Mouse (Mus musculus) spleen, postnatal 36 days (tissue): ENCODE measurements at regions not wholly inside any gene's neighbourhood (a gene's known extent, or its start where the extent isn't known, plus 50 kb on each side); places are given as distances from the start of the nearest gene placed in this dataset.
"Not testable (repeated sequence)": the region's sequence is repeated elsewhere in the genome, so short reads cannot be mapped to it uniquely, and the experiment has no call there.

ENCODE experiments used
- DNase-seq, 2 experiments: peaks; one replicate each; pipeline ENCODE4 v3.0.0; 2022; ENCODE audit warnings: low spot score in 2 of 2, mixed read lengths in 1 of 2

DNA sequence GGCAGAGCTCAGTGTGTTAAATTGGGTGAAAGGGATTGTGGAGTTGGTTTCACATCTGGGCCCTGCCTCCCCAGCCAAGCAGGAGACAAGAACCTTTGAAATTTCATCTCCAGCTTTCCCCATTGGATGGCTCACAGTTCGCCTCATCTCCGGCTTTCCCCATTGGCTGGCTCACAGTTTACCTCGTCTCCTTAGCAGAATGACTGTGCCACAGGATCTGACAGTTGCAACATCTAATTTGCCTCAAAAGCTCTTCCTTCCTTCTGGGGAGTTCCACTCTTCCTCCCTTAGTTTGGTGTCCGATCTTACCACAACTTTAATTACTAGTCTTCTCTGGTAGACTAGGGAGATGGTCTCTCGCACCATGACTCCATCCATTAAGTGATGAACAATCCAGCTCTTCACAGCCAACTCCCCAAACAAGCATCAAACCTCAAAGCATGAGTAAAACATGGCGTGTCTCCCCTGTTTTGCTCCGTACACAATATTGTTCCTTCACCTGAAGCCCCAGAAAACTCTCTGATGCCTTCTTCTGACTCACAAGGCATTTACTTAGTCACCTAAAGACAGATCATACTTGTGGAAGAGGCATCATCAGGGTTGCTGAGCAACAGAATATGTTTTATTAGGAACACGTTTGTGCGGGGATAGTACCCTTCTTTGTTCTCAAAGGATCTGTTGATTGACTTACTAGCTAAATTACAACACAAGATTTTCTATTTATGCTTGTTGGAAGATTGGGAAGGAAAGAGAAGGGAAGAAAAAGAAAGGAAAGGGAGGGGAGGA, 199.1 kb upstream of the Serp2 start:
- DNase-seq, result no peak

DNA sequence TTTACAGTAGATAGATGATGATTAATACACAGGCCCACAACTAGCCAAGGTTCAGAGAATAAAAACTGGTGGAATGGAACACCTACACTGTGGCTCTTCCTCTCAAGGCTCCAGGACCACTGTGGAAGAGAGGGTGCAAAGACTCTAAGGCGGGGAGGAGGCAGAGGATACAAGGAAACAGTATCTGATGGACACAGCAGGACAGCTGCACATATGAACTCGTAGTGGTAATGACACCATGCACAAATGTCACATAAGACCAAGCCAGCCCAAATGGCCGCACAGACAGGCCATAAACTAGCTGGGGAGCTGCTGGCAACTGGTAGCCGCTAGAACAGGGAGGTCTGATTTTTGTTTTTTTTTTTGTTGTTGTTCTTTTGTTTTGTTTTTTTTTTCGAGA, 197.0 kb upstream of the Serp2 start:
- no peak for DNase-seq

DNA sequence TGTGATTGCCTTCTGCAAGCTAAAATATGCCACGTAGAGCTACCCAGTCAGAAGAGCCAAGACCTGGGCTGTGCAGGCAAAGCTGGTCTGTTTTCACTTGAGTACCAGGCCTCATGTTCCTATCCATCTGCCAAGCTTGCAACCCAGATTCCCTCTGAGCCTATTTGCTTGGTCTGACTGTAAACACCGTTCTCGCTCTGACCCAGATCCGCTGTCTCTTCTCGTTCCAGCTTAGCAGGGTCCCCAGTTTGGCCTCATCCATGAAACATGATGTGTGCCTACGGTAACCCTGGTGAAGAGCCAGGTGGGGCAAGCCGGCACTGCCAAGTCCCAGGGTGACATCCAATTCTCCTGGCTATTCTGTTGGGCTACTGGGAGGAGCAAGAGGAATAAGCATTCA, 192.5 kb upstream of the Serp2 start:
- DNase-seq, result no peak

DNA sequence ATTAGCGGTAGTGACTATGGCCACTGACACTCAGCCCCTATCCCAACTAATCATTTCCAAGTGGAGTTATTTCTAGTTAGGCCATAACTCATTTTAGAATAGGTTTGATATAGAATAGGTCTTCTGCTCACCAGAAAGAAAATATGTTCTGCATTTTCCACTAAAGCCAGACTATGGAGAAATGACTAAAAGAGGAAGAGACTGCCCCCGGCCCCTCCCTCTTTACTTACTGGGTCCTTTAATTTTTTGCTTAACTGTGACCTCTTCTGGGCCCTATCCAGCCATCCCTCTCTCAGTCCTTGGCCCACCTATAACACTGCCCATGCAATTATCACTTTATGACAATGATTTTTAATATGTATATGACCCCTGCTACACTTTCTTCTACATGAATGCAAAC, 192.0 kb upstream of the Serp2 start:
- no peak for DNase-seq

DNA sequence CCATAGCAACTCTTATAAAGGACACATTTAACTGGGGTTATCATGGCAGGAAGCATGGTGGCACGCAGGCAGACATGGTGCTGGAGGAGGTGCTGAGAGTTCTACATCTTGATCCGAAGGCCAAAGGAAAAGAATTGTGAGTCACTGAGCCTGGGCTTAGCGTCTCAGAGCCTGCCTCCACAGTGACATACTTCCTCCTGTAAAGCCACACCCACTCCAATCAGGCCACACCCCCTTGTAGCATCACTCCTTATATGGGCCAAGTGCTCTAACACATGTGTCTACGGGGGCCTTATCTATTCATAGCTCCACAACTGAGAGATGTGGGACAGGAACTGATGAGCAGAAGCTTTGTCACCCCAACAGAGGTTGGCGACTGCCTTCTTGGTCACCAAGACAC, 191.1 kb upstream of the Serp2 start:
- no peak for DNase-seq

DNA sequence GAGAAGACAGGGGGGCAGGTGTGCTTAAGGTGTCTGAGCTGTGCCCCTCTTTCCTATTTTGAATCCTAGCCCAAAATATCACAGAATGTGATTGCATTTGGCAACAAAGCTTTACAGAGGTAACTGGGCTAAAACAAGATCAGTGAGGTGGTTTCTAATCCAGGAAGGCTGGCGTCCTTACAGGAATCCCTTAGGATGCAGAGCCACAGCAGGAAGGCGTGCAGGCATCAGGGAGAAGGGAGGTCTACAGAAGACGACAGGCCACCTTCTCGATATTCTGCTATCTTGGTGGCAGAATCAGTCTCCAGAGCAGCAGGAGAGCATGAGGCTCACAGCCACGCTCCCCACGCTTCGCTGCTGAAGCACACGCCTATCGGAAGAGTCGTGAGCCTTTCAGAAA, 189.6 kb upstream of the Serp2 start:
- no peak for DNase-seq

- no peak for DNase-seq
Measured at GRCm38 (mm10) chr14:76744674-76745433, 188.2 kb upstream of the Serp2 start.

DNA sequence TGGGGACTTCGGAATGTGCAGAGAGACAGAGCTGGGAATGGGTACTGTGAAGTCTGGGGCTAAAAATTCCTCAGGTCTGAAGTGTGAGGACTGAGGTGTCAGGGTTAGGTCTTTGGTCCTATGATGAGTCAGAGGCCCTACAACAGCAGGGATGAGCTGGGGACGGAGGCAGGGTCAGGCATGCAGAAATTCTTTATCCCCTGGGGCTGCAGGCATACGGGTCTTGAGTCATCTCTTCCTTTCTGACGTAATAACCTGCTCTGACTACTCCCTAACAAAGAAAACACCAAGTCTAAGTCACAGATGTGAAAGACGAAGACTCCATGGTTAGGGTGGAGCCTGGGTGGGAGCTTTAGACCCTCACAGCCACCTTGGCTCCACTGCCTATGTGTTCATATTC, 185.6 kb upstream of the Serp2 start:
- no peak for DNase-seq

DNA sequence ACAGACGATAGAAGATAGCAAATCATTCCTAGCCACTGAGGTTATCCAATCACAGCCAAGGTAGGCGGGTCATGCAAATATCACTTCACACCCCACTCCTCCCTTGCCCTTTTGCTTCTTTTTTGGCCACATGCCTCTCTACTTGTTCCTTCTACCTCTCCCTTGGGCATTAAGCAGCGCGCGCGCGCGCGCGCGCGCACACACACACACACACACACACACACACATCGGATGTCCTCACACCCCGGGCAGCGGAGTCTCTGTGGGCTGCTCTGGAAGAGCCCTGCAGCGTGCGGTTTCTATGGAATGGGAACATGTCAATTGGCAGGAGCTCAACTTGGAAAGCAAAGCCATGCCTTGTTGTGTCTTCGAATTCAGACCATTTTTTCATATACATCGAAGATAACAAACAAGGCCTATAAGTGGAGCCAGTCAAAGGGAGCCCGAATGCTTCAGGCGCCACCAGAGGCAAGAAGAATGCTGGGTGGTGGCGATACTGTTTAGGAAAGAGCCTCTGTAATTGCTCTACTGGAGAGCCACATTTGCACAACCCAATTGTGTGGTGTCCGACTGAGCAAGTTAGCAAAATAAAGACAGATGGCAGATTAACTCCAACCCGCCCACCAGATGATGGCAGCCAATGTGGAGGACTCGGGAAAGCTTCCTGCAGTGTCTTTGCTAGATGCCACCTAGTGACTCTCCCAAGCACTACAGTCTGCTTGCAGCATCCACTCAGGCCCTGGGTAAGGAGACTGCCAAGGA, 183.3 kb upstream of the Serp2 start:
- DNase-seq, result no peak

- no peak for DNase-seq
Measured at GRCm38 (mm10) chr14:76735997-76736396, 179.3 kb upstream of the Serp2 start.

GRCm38 (mm10) chr14:76735107-76735506, 178.4 kb upstream of the Serp2 start:
- DNase-seq, result no peak

GRCm38 (mm10) chr14:76733258-76733823, 176.7 kb upstream of the Serp2 start:
- no peak for DNase-seq

GRCm38 (mm10) chr14:76731096-76731986, 174.7 kb upstream of the Serp2 start:
- DNase-seq, result no peak

DNA sequence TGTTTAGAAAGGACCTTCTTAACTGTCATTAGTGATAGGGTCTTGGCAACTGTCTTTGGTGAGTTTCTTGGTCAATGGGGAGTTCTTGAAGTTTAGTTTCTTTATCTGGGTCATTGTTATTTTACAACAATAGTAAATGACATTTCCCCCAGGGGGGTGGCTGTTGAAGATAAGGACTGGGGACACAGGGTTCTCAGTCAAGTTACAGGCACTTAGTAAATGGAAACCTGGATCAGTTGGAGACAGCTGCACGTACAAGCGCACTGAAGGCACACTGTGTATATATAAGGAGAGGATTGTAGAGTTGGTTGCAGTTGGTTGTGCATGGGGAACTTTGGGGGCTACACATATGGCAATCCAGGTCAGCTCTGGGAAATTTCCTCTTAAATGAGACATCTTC, 169.2 kb upstream of the Serp2 start:
- no peak for DNase-seq

GRCm38 (mm10) chr14:76725231-76725630, 168.5 kb upstream of the Serp2 start:
- DNase-seq, result not testable (repeated sequence)

- DNase-seq, result no peak
Measured at GRCm38 (mm10) chr14:76724826-76725225, 168.1 kb upstream of the Serp2 start.

GRCm38 (mm10) chr14:76724395-76724794, 167.7 kb upstream of the Serp2 start:
- DNase-seq, result no peak

DNA sequence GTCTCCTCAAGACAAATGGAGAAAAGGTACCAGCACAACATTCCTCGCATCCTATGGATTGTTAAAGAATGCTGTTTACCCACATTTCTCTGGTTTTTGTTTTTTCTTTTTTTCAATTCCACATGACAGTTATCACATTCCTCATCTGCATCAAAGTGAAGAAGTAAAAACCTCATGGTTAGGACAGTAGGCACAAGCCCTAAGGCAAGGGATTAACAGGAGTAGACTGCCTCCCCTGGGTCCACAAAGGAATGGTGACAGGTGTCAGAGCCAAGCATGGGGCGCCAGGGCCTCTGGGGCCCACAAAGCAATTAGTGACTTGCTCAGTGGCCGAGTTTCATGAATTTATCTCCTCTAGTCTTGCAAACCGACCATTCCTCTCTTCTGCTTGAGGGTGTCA, 166.9 kb upstream of the Serp2 start:
- DNase-seq, result no peak

GRCm38 (mm10) chr14:76722297-76722696, 165.6 kb upstream of the Serp2 start:
- DNase-seq, result no peak

- DNase-seq, result peak in 1 of 2 experiments; percentile 26
Measured at GRCm38 (mm10) chr14:76721751-76722150, 165.1 kb upstream of the Serp2 start.

GRCm38 (mm10) chr14:76717081-76717480, 160.4 kb upstream of the Serp2 start:
- no peak for DNase-seq
